Mouse (Mus musculus) adrenal gland, postnatal 4 days (tissue): ENCODE results near the gene Rpusd2. TPM values are rescaled to one million over a fixed set of nuclear protein-coding genes. Genes with fewer than 3 reads are reported as not detected.

Source experiments
- DNase-seq, 2 experiments: peaks; one replicate each; pipeline ENCODE4 v3.0.0; 2021 to 2022; ENCODE audit warnings: low spot score in 2 of 2, mixed read lengths in 2 of 2
- total RNA-seq, 2 experiments: library from RNA; stranded (reverse); gene quantifications; 2 replicates each; pipeline ENCODE4 v1.2.3; 2021

Rpusd2 gene
- total RNA-seq, 2 experiments from 2014 or later, result 8.6 to 8.7 TPM

GRCm38 (mm10) chr2:119028941-119029551, 5.5 kb upstream of the Rpusd2 start, which contains the start of gene Ccdc32:
Gene Ccdc32, minus strand, starts transcription at chr2:119029393.
- peak; percentile 56 to 81 for DNase-seq

GRCm38 (mm10) chr2:119032191-119032590, 2.4 kb upstream of the Rpusd2 start:
- DNase-seq, result no peak

GRCm38 (mm10) chr2:119035397-119035745, 781 bp downstream of the Rpusd2 start:
- no peak for DNase-seq

- no peak for DNase-seq
Observed at GRCm38 (mm10) chr2:119040882-119041281, 6.3 kb downstream of the Rpusd2 start.

DNA sequence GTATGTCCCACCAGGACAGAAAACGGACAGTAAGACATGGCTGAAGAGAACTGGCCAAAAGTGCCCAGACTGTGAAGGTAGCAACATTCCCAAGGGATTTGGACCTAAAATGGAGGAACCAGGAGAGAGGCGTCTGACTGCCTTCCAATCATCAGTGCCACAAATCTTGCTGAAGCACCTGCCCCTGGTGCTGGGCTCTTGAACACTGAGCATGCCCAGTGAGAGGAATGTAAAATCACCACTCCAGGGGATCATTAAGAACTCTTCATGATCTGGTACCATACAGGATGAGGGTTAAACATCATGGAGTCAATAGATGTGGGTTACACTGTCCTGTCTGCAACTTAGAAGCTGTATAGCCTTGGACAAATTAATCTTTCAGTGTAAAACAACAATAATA, 10.6 kb downstream of the Rpusd2 start:
- no peak for DNase-seq

- peak; percentile 93 to 94 for DNase-seq
Observed at GRCm38 (mm10) chr2:119046649-119047611, 12.3 kb downstream of the Rpusd2 start, which contains the start of gene Knl1. Gene Knl1, plus strand, starts transcription at chr2:119047119.

- DNase-seq, result no peak
Observed at GRCm38 (mm10) chr2:119047849-119048248, 13.3 kb downstream of the Rpusd2 start.

DNA sequence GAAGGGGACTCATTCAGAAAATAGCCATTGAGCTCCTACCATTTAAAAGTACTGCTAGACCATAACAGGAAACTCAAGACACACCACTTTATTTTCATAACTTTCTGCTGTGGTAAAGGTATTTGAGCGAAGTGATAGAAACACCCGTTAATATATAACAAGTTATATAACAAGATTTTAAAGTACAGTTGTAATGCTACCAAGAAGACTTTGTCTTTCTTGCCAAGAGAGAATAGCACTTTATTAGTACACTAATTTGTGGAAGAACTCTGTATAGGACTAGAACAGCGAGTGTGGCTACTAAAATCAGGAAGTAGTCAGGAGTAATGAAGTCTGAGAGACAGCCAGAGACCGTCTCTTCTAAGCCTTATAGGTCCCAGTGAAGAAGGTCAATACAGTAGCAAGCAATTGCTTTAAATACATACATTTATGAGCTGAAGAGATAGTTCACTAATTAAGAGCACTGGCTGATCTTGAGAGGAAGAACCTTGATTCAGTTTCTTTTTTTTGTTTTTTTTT, 15.6 kb downstream of the Rpusd2 start:
- DNase-seq, result no peak

DNA sequence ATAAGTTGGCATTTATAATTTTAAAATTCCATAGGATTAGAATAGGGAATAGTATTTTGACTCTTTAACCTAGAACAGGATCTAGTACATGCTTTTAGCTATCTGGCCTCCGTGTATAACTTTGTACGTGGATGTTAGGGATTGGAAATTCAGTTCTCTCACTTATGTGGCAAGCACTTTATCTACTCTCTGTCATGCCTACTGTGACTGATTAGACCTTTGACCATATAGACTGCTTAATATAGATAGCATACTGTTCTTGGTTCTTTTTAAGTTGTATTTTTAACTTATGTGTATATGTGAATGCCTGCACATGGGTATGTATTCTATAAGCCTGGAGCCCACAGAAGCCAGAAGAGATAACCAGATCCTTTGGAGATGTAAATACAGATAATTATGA, 25.5 kb downstream of the Rpusd2 start:
- DNase-seq, result no peak

GRCm38 (mm10) chr2:119072397-119072796, 37.8 kb downstream of the Rpusd2 start:
- DNase-seq, result no peak

GRCm38 (mm10) chr2:119086156-119086555, 51.6 kb downstream of the Rpusd2 start:
- no peak for DNase-seq

Other genes with a start within 250 kb of the Rpusd2 start
- 10 to 100 TPM; 28.0 to 28.8 TPM for gene Knstrn, start 220.8 kb upstream of the Rpusd2 start, total RNA-seq
- gene Ivd, start 172.8 kb upstream of the Rpusd2 start, total RNA-seq, result 100 to 1,000 TPM; 166 to 176 TPM
- 10 to 100 TPM; 51.5 to 54.1 TPM for gene Bahd1, start 134.4 kb upstream of the Rpusd2 start, total RNA-seq
- 10 to 100 TPM; 23.0 to 24.5 TPM for gene Chst14, start 108.3 kb upstream of the Rpusd2 start, total RNA-seq
- 10 to 100 TPM; 20.0 to 20.2 TPM for gene Ccdc32, start 5.4 kb upstream of the Rpusd2 start, total RNA-seq
- 10 to 100 TPM; 11.6 to 13.5 TPM for gene Knl1, start 12.3 kb downstream of the Rpusd2 start, total RNA-seq
- 10 to 100 TPM; 13.5 to 17.3 TPM for gene Rad51, start 78.0 kb downstream of the Rpusd2 start, total RNA-seq
- gene Rmdn3, start 122.2 kb downstream of the Rpusd2 start, total RNA-seq, result 10 to 100 TPM; 40.5 to 42.5 TPM
- 10 to 100 TPM in 1 of 2 experiments, 1 to 10 TPM in 1; 7.2 to 16.8 TPM for gene Gchfr, start 133.0 kb downstream of the Rpusd2 start, total RNA-seq
- gene Gm14137, start 139.7 kb downstream of the Rpusd2 start, total RNA-seq, result under 1 TPM; 0.25 to 0.34 TPM
- gene Zfyve19, start 173.8 kb downstream of the Rpusd2 start, total RNA-seq, result 10 to 100 TPM; 38.8 to 43.2 TPM
- 10 to 100 TPM; 24.4 to 26.0 TPM for gene Dnajc17, start 174.0 kb downstream of the Rpusd2 start, total RNA-seq
- gene Ppp1r14d, start 195.1 kb downstream of the Rpusd2 start, total RNA-seq, result not detected
- gene Spint1, start 202.6 kb downstream of the Rpusd2 start, total RNA-seq, result 10 to 100 TPM in 1 of 2 experiments, 1 to 10 TPM in 1; 8.2 to 17.6 TPM
- gene Rhov, start 236.5 kb downstream of the Rpusd2 start, total RNA-seq, result under 1 TPM; 0.62 to 0.76 TPM